Mouse (Mus musculus) ES-E14 (cell line): Measurements from ENCODE around the gene Zfp445.

ENCODE experiments used
- CHD2 ChIP-seq: IDR thresholded peaks from 2 replicates; pipeline ENCODE4 v1.6.1; 2014; ENCODE audit warnings: mild to moderate bottlenecking, low read depth, low read length, inconsistent platforms
- MAFK ChIP-seq: IDR thresholded peaks from 2 replicates; pipeline ENCODE4 v1.6.1; 2014; ENCODE audit warnings: mild to moderate bottlenecking, low read depth, low read length, inconsistent platforms; ENCODE audit not compliant: insufficient read depth

DNA sequence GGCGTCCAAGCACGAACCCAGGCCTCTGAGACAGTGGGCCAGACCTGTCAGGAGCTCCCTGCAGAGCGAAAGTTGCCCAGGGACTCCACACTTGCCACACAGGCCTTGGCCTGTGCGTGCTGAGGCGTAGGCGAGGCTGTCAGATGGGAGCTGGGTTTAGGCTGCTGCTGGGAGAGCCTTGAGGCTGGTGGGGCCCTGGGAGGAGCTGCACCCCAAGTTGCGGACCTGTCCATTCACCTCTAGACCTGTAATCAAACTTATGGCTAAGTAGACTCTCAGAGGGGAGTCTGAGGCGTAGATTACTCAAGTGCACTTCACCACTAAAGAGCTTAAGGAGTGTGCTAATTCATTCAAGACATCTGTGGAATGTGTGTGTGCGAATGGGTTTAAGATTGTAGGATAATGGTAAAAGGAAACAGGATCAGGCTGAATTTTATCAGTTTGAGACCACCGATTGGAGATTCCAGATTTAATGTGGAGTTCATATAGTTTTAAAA, 59.9 kb downstream of the Zfp445 start:
- TF ChIP-seq MAFK (no peak), CHD2 (no peak)
